Mouse (Mus musculus): Measurements from ENCODE around the gene Hoxb3.

- TF ChIP-seq CTCF (IDR thresholded peaks at IDR 0.05; ENCODE audit: insufficient read depth, low read depth, low read length) (no peak), POLR2A (IDR thresholded peaks at IDR 0.05; ENCODE audit: insufficient read depth, low read depth, low read length) (no peak)
These were observed 16.1 kb downstream of the Hoxb3 start for GRCm38 (mm10) chr11:96338957-96339855.
